Mouse (Mus musculus) lung, postnatal 0 days (tissue): Measurements from ENCODE around the gene Bfsp1. TPM values are rescaled to one million over a fixed set of nuclear protein-coding genes. Genes with fewer than 3 reads are reported as not detected.

Source experiments
- ATAC-seq: fragments of 200-750 bp; cut with Nextera tagmentation; 2 replicates; pipeline ENCODE4 v1.8.0; 2017; ENCODE audit warnings: moderate library complexity
- DNase-seq: peaks from one replicate; pipeline ENCODE4 v3.0.0-alpha.2; 2016; ENCODE audit warnings: low spot score
- H3K27ac ChIP-seq: fragments of 300-500 bp; sonication (generic); 2 replicates; pipeline ENCODE4 v1.5.1; 2014; ENCODE audit warnings: antibody characterized with exemption, mild to moderate bottlenecking, low read length, mixed read lengths
- H3K27me3 ChIP-seq: fragments of 300-500 bp; sonication (generic); replicated peaks from 2 replicates; pipeline ENCODE4 v1.6.1; 2014; ENCODE audit warnings: low read length, mixed read lengths; ENCODE audit not compliant: insufficient read depth
- H3K36me3 ChIP-seq: fragments of 300-500 bp; sonication (generic); 2 replicates; pipeline ENCODE4 v1.6.1; 2014; ENCODE audit warnings: low read length, mixed read lengths; ENCODE audit not compliant: insufficient read depth
- H3K4me1 ChIP-seq: fragments of 300-500 bp; sonication (generic); 2 replicates; pipeline ENCODE4 v1.6.1; 2014; ENCODE audit warnings: antibody characterized with exemption, low read depth, low read length, mixed read lengths; ENCODE audit not compliant: insufficient read depth
- H3K4me2 ChIP-seq: fragments of 300-500 bp; sonication (generic); replicated peaks from 2 replicates; pipeline ENCODE4 v1.6.1; 2014; ENCODE audit warnings: low read depth, mild to moderate bottlenecking, low read length, moderate library complexity, mixed read lengths
- H3K4me3 ChIP-seq: fragments of 300-500 bp; sonication (generic); 2 replicates; pipeline ENCODE4 v1.5.1; 2014; ENCODE audit warnings: low read depth, low read length
- H3K9ac ChIP-seq: fragments of 300-500 bp; sonication (generic); replicated peaks from 2 replicates; pipeline ENCODE4 v1.6.1; 2014; ENCODE audit warnings: low read depth, mild to moderate bottlenecking
- H3K9me3 ChIP-seq: fragments of 300-500 bp; sonication (generic); 2 replicates; pipeline ENCODE4 v1.6.1; 2016; ENCODE audit warnings: low read length, mixed read lengths
- CTCF ChIP-seq: IDR thresholded peaks from 2 replicates; pipeline ENCODE4 v1.5.1; 2016; ENCODE audit warnings: antibody characterized with exemption, mild to moderate bottlenecking
- EP300 ChIP-seq: IDR thresholded peaks from 2 replicates; pipeline ENCODE4 v1.6.1; 2016; ENCODE audit warnings: antibody characterized with exemption, mild to moderate bottlenecking, control low read depth
- WGBS: fragments of 180-500 bp; shearing (Covaris S2); extraction: QIAGEN DNeasy Blood & Tissue Kit; methylation state at CpG from one replicate; pipeline ENCODE4 v1.1.7; 2014; 5-methylcytosine and 5-hydroxymethylcytosine counted together
- polyA plus RNA-seq: library from polyadenylated mRNA; unstranded; fragments of >200 nt; fragmentation: Nextera tagmentation; extraction: Ambion mirVana; gene quantifications from 2 replicates; pipeline ENCODE4 v1.2.1, GENCODE M21; 2015

The Bfsp1 gene
- polyA plus RNA-seq, 1 experiment from 2014 or later = 4.7 TPM

DNA sequence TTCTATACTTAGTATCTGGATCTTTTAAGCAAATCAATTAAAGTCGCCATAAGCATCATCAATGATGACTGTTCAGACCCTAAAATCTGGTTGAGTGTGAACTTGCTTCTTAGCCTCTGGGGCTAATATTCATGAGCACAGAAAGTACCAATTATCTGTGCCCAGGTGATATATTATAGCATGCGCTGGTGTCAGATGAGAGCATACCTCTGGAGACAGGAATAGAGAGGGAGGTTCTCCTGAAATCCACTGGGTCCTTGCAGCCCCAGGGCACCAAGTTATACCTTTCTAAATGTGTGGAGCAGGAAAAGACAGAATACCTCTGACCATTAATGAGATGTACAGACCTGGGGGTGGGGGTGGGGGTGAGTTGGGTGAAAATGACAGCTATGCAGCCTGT is 82.7 kb downstream of the Bfsp1 start:
- Histone ChIP-seq H3K4me1 (no peaks in the 10 kb centered on the region), H3K4me2 (no peak overlapping the region), H3K27me3 (no peaks in the 10 kb centered on the region), H3K9me3 (no peaks in the 10 kb centered on the region), H3K36me3 (no peaks in the 10 kb centered on the region), H3K9ac (no peak overlapping the region), H3K4me3 (no peak overlapping the region), H3K27ac (no peak overlapping the region)
- no peak for TF ChIP-seq EP300
- no peak for TF ChIP-seq CTCF
- 70% methylated on average over 2 of the region's 2 CpGs for WGBS
- ATAC-seq (no peak), DNase-seq (no peak)

Other genes with a start within 250 kb of the Bfsp1 start
- gene Dstn, start 52.1 kb upstream of the Bfsp1 start, polyA plus RNA-seq = 640 and 655 TPM in 2 replicates
- 79.4 and 89.2 TPM in 2 replicates for gene Rrbp1, start 148.1 kb upstream of the Bfsp1 start, polyA plus RNA-seq
- not detected in 2 replicates for gene Banf2, start 169.9 kb upstream of the Bfsp1 start, polyA plus RNA-seq